Mouse (Mus musculus) left cerebral cortex, adult 8-10 months (tissue): ENCODE data around the gene Fars2. TPM values are rescaled to one million over a fixed set of nuclear protein-coding genes. Genes with fewer than 3 reads are reported as not detected.

ENCODE experiments used
- DNase-seq, 2 experiments: peaks; one replicate each; pipeline ENCODE4 v3.0.0; 2022; ENCODE audit warnings: low spot score in 2 of 2
- total RNA-seq, 4 experiments: library from RNA; stranded (reverse); gene quantifications; 2 replicates each; pipeline ENCODE4 v1.2.4; 2022

The Fars2 gene
- total RNA-seq, 4 experiments from 2014 or later: 32.7 to 39.9 (median 36.9) TPM

- no peak for DNase-seq
These were observed 531.0 kb downstream of the Fars2 start for GRCm38 (mm10) chr13:36648257-36648656.

DNA sequence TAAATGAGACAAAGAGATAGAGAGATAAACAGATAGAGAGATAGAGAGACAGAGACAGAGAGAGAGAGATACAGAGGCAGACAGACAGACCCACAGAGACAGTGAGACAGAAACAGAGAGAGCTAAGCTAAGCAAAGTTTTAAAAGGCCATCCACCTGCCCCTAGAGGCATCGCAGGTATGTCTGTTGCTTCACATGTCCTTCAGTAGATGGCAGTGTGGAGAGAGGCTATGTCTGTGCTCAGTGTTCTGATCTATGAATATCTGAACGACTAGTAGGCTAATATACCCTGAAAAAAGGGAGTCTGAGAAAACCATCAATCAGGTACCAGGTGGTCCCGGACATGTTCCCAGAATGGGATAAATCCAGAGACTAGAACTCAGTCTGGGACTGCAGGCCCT lies 537.0 kb downstream of the Fars2 start:
- DNase-seq: no peak

- no peak for DNase-seq
These were observed 562.1 kb downstream of the Fars2 start for GRCm38 (mm10) chr13:36679345-36679744.

DNA sequence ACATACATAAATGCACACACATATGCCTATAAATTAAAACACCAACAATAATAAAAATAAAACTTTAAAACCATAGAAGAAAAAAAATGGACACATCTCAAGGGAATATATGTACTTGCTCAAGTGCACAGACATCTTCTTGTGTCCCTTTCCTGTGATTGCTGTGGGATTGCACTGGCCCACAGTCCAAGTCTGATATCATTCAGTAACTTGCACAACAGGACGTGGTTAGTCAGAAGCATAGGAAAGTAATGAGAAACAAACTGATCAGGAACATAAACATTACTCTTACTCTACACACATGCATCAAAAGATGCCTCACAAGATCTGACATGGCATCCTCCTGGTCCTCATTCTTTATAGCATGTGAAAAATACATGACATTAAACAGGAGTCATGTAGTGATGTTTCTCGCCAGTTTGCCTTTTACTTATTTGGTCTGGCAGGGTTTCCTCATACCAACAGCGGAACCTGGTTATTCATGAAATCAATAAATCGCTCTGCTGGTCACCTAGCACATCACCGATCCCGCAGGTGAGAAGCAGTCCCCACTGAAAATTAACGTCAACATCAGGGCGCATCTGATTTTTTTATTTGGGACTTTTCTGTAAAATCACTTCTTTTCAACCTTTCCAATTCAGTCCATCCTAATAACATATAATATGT lies 563.6 kb downstream of the Fars2 start:
- no peak for DNase-seq

GRCm38 (mm10) chr13:36683581-36683980 lies 566.4 kb downstream of the Fars2 start:
- DNase-seq: no peak

GRCm38 (mm10) chr13:36695516-36696201 lies 578.4 kb downstream of the Fars2 start:
- DNase-seq: peak in 1 of 2 experiments; percentile 63

- peak in 1 of 2 experiments; percentile 55 for DNase-seq
These were observed 579.1 kb downstream of the Fars2 start for GRCm38 (mm10) chr13:36696351-36696771.

- no peak for DNase-seq
These were observed 590.0 kb downstream of the Fars2 start for GRCm38 (mm10) chr13:36707088-36707690.

DNA sequence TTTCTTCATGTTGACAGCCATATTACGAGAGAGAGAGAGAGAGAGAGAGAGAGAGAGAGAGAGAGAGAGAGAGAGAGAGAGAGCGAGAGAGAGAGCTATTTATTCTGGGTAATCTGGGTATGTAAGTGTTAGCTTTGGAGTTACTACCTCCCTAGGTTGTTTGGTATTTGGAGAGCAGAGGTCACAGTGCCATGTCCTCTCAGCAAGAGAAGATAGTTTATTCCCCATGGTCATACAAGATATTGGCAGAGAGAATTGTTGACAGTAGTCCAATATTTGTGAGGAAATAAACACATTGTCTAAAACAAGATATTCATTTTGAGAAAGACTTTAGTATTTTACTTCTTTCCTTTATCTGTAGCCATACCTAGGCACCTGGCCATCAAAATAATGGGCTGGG lies 596.9 kb downstream of the Fars2 start:
- no peak for DNase-seq

DNA sequence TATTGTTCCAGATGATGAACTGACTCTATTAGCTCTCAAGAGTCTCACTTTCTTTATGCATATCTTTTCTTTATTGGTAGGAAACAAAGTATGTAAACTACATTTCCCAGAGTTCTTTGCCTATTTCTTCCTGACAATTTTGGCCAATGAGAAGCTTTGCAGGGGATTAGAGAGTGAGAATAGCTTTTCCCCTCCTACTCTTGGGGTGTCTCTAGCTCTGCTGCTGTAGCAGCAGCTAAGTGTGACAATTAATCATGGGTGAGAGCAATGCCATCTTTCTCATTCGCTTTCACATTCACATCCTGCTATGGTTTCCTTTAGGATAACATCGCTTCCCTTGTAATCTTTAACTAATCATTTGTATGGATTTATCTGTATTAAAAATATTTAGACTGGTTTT lies 599.5 kb downstream of the Fars2 start:
- DNase-seq: no peak

- DNase-seq: no peak
These were observed 600.2 kb downstream of the Fars2 start for GRCm38 (mm10) chr13:36717376-36717775.

DNA sequence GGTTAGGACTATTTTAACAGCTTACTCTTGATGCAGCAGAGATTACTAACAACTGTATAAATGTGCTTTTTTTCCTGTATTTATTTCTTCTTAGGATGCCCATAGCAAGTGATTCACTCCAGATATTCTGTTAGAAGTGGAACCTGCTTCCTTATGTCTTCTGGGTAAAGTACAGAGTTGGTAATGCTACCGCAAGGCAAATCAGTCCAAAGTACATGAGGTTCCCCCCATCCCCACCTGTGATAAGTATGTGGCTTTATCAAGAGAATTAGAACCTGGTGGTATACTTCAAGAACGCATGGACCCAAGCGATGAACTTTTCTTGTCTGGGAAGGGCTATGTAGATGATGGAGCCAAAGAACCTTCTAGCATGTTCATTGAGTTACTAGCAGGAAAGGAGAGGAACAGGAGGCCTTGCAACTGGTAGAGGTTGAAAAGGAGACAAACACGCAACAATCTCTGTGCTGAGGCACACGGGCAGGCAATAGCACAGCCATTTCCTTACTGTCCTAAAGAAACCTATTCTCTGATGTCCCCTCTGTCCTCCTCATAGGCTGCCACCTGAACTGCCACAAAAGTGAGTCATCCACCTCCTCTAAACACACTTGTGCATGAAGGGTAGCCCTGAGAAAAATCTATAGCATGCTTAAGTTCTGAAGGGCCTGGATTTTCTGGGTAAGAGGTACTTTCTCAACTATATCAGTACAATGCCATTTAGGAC lies 603.2 kb downstream of the Fars2 start:
- DNase-seq: no peak

DNA sequence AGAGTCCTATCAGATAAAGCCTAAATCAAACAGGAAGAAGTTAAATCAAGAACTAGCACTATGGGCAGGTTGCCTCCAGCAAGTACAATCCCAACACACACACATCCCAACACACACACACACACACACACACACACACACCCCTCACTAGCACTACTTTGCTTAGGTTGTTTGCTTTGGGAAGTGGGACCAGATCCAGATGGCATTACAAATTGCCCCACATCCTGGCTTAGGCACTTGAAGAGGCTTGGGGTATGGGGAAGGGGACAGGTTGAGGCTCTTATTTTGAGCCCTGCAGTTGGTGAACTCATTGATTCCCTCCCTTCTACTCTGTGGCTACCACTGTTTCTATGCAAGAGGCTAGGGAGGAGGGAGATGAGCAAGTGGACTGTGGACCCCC lies 605.1 kb downstream of the Fars2 start:
- DNase-seq: no peak

- DNase-seq: no peak
These were observed 606.6 kb downstream of the Fars2 start for GRCm38 (mm10) chr13:36723726-36724300.

- DNase-seq: peak in 1 of 2 experiments; percentile 58
These were observed 607.6 kb downstream of the Fars2 start for GRCm38 (mm10) chr13:36724533-36725470.

DNA sequence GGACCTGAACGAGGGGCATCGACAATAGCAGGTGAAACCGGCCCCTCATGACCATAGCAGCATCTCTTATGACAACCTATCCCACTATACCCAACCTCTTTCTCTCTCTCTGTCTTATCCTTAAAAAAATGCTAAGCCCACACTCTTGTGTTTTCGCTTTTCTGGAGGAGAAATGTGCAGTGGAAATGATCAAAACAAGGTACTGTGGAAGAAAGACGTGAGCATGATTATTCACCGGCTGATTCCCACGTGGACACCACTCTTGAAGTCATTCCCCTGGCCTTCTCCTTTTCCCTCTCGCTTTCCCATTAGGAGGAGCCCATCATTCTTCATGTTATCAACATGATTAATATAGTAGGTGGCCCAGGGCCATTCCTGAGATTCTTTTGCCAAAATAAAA lies 608.7 kb downstream of the Fars2 start:
- DNase-seq: no peak

DNA sequence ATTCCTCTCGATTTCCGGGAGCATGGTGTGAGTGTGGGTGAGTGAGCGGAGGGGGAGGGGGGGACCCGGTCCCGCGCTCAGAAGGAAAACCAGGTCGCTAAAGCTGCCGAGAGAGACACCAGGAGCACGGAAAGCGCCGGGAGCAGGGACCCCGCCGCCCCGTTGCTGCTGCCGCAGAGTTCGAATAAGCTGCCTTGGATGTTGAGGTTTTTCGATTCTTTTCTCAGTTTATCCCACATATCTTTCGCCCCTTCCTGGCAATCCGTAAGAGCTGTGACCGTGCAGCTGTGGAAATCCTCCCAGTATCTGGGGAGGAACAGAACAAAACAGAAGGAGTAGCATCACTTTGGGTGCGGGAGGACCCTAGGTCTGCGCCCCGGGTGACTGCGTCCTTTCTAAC lies 609.3 kb downstream of the Fars2 start:
- DNase-seq: no peak

DNA sequence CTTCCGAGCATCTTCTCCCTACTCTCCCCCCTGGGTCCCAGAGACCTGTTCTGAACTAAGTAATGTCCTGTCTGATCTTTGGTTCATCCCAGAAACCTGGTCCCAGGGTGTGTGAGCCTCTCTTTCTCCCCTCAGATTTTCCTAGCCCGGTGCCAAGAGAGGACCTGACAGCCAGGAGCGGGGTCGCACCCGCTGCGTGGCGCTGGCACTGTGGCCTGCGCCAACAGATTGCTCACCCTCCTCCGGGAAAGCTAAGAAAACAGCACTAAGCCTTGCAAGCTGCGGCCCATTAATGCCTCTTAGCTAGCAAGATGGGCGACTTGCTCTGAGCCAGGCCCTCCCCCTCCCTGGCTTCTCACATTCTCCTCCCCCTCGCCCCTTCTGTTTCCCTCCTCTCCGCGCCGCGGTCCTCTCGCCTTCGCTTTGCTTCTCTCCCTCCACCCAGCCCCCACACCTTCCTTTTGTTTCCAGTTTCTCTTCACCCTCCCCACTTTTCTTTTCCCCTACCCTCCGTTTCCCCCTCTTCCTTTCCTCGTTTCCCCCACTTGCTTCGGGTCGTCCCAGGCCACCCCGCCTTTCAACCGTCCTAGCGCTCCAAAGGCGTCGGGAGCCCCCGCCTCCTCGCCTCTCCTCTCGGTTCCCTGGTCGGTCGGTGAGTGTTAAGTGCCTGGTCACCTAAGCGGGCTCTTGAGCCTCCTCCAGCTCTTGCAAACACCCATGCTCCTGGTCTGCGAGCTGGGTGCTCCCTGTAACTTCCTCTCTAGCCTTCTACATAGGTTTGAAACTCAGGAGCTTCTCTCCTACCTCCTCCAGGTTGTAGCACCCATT lies 610.0 kb downstream of the Fars2 start:
- peak in 1 of 2 experiments; percentile 86 for DNase-seq

DNA sequence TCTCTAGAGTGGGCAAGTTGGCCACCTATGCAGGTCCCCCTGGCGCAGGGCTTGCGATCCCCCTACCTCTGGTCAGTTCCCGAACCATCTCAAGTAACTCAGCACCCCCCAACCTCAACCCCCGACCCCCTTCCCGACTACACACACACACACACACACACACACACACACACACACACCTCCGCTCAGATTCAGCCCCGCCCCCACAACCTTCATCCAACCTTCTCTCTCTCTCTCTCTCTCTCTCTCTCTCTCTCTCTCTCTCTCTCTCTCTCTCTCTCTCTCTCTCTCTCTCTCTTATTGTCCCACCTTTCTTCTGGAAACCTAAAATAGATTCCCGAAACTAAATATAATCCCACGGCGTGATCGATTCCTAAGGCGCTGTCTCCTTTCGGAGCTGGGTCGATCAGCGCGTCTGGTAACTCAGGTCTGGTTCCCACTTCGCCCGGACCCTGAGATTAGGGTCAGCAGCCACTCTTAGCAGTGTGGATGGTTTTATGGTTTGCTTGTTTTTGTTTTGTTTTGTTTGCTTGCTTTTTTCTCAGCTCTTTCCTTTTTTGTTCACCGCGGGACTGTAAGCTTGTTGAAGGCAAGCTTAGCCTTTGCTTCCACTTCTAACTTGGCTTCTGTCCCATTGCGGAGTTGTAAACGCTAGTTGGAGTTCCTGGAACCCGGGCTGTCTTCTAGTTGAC lies 610.7 kb downstream of the Fars2 start:
- no peak for DNase-seq
